Mouse (Mus musculus): ENCODE results near the gene Igdcc4. TPM values are rescaled to one million over a fixed set of nuclear protein-coding genes. Genes with fewer than 3 reads are reported as not detected.

Igdcc4 gene
- polyA plus RNA-seq, 1 experiment from 2014 or later: 9.4 TPM

GRCm38 (mm10) chr9:65084198-65084807 lies 17.0 kb upstream of the Igdcc4 start:
- Histone ChIP-seq H3K9me3 (replicated peaks; ENCODE audit: control insufficient read depth, low read length) (no peaks in the 10 kb centered on the region), H3K9ac (ENCODE audit: low read depth, low read length) (no peak overlapping the region), H3K4me2 (ENCODE audit: low read depth, low read length) (no peak overlapping the region), H3K27me3 (ENCODE audit: control insufficient read depth, insufficient read depth, low read depth, low read length) (no peaks in the 10 kb centered on the region), H3K4me1 (ENCODE audit: control insufficient read depth, low read depth, low read length) (peaks cover 8% of the 10 kb centered on the region), H3K4me3 (ENCODE audit: low read depth, low read length) (no peak overlapping the region), H3K36me3 (ENCODE audit: control insufficient read depth, insufficient read depth) (peaks cover 15% of the 10 kb centered on the region; the same call in 1 of the 2 replicates), H3K27ac (ENCODE audit: low read length) (no peak overlapping the region)
- WGBS (ENCODE audit: insufficient replicate concordance): 66% methylated on average over 7 of the region's 7 CpGs
- ATAC-seq (ENCODE audit: low read depth): peak; percentile 90

GRCm38 (mm10) chr9:65085270-65085669 lies 16.0 kb upstream of the Igdcc4 start:
- Histone ChIP-seq H3K4me2 (ENCODE audit: low read depth, low read length) (no peak overlapping the region), H3K36me3 (ENCODE audit: control insufficient read depth, insufficient read depth) (peaks cover 15% of the 10 kb centered on the region; the same call in 1 of the 2 replicates), H3K4me3 (ENCODE audit: low read depth, low read length) (no peak overlapping the region), H3K4me1 (ENCODE audit: control insufficient read depth, low read depth, low read length) (peaks cover 8% of the 10 kb centered on the region), H3K27me3 (ENCODE audit: control insufficient read depth, insufficient read depth, low read depth, low read length) (no peaks in the 10 kb centered on the region), H3K9me3 (replicated peaks; ENCODE audit: control insufficient read depth, low read length) (no peaks in the 10 kb centered on the region), H3K27ac (ENCODE audit: low read length) (no peak overlapping the region), H3K9ac (ENCODE audit: low read depth, low read length) (no peak overlapping the region)
- no peak for ATAC-seq (ENCODE audit: low read depth)
- 16% methylated on average over 1 of the region's 1 CpGs for WGBS (ENCODE audit: insufficient replicate concordance)

- H3K9ac ChIP-seq (ENCODE audit: low read depth, low read length): no peak overlapping the region
- H3K36me3 ChIP-seq (ENCODE audit: control insufficient read depth, insufficient read depth): peaks cover 9% of the 10 kb centered on the region; the same call in 1 of the 2 replicates
- no peak overlapping the region for H3K4me2 ChIP-seq (ENCODE audit: low read depth, low read length)
- no peak overlapping the region for H3K4me3 ChIP-seq (ENCODE audit: low read depth, low read length)
- ATAC-seq (ENCODE audit: low read depth): no peak
- peaks cover 8% of the 10 kb centered on the region for H3K4me1 ChIP-seq (ENCODE audit: control insufficient read depth, low read depth, low read length)
- 31% methylated on average over 1 of the region's 1 CpGs for WGBS (ENCODE audit: insufficient replicate concordance)
- H3K9me3 ChIP-seq (replicated peaks; ENCODE audit: control insufficient read depth, low read length): no peaks in the 10 kb centered on the region
- no peak overlapping the region for H3K27ac ChIP-seq (ENCODE audit: low read length)
- H3K27me3 ChIP-seq (ENCODE audit: control insufficient read depth, insufficient read depth, low read depth, low read length): no peaks in the 10 kb centered on the region
Observed at GRCm38 (mm10) chr9:65086801-65087200, 14.5 kb upstream of the Igdcc4 start.

- Histone ChIP-seq H3K9me3 (replicated peaks; ENCODE audit: control insufficient read depth, low read length) (no peaks in the 10 kb centered on the region), H3K36me3 (ENCODE audit: control insufficient read depth, insufficient read depth) (peaks cover 3% of the 10 kb centered on the region; the same call in 1 of the 2 replicates), H3K9ac (ENCODE audit: low read depth, low read length) (no peak overlapping the region), H3K27me3 (ENCODE audit: control insufficient read depth, insufficient read depth, low read depth, low read length) (no peaks in the 10 kb centered on the region), H3K4me1 (ENCODE audit: control insufficient read depth, low read depth, low read length) (peaks cover 8% of the 10 kb centered on the region), H3K4me3 (ENCODE audit: low read depth, low read length) (no peak overlapping the region), H3K4me2 (ENCODE audit: low read depth, low read length) (no peak overlapping the region), H3K27ac (ENCODE audit: low read length) (no peak overlapping the region)
- 21% methylated on average over 5 of the region's 5 CpGs for WGBS (ENCODE audit: insufficient replicate concordance)
- no peak for ATAC-seq (ENCODE audit: low read depth)
Observed at GRCm38 (mm10) chr9:65087490-65087889, 13.8 kb upstream of the Igdcc4 start.

GRCm38 (mm10) chr9:65094237-65094636 lies 7.0 kb upstream of the Igdcc4 start:
- Histone ChIP-seq H3K27me3 (ENCODE audit: control insufficient read depth, insufficient read depth, low read depth, low read length) (no peaks in the 10 kb centered on the region), H3K27ac (ENCODE audit: low read length) (no peak overlapping the region), H3K9me3 (replicated peaks; ENCODE audit: control insufficient read depth, low read length) (no peaks in the 10 kb centered on the region), H3K4me2 (ENCODE audit: low read depth, low read length) (no peak overlapping the region), H3K4me3 (ENCODE audit: low read depth, low read length) (no peak overlapping the region), H3K36me3 (ENCODE audit: control insufficient read depth, insufficient read depth) (no peaks in the 10 kb centered on the region), H3K4me1 (ENCODE audit: control insufficient read depth, low read depth, low read length) (no peaks in the 10 kb centered on the region), H3K9ac (ENCODE audit: low read depth, low read length) (no peak overlapping the region)
- no peak for ATAC-seq (ENCODE audit: low read depth)
- WGBS (ENCODE audit: insufficient replicate concordance): 55% methylated on average over 6 of the region's 6 CpGs

- Histone ChIP-seq H3K36me3 (ENCODE audit: control insufficient read depth, insufficient read depth) (no peaks in the 10 kb centered on the region), H3K4me3 (ENCODE audit: low read depth, low read length) (peak overlapping the region; percentile 61), H3K9ac (ENCODE audit: low read depth, low read length) (peak overlapping the region; percentile 59), H3K4me2 (ENCODE audit: low read depth, low read length) (peak overlapping the region; percentile 67), H3K9me3 (replicated peaks; ENCODE audit: control insufficient read depth, low read length) (peaks cover 3% of the 10 kb centered on the region; the same call in 1 of the 2 replicates), H3K27ac (ENCODE audit: low read length) (peak overlapping the region; percentile 84), H3K27me3 (ENCODE audit: control insufficient read depth, insufficient read depth, low read depth, low read length) (peaks cover 46% of the 10 kb centered on the region), H3K4me1 (ENCODE audit: control insufficient read depth, low read depth, low read length) (no peaks in the 10 kb centered on the region; the same call in 1 of the 2 replicates)
- WGBS (ENCODE audit: insufficient replicate concordance): under 1% methylated on average over 39 of the region's 39 CpGs
- peak; percentile 73 for ATAC-seq (ENCODE audit: low read depth)
Observed at GRCm38 (mm10) chr9:65101686-65102376, 545 bp downstream of the Igdcc4 start.

- H3K27ac ChIP-seq (ENCODE audit: low read length): peak overlapping the region; percentile 72
- H3K9ac ChIP-seq (ENCODE audit: low read depth, low read length): peak overlapping the region; percentile 40; the same call in 1 of the 2 replicates
- H3K4me3 ChIP-seq (ENCODE audit: low read depth, low read length): peak overlapping the region; percentile 61
- no peaks in the 10 kb centered on the region; the same call in 1 of the 2 replicates for H3K4me1 ChIP-seq (ENCODE audit: control insufficient read depth, low read depth, low read length)
- peak overlapping the region; percentile 67 for H3K4me2 ChIP-seq (ENCODE audit: low read depth, low read length)
- WGBS (ENCODE audit: insufficient replicate concordance): 14% methylated on average over 36 of the region's 36 CpGs
- H3K9me3 ChIP-seq (replicated peaks; ENCODE audit: control insufficient read depth, low read length): peaks cover 3% of the 10 kb centered on the region; the same call in 1 of the 2 replicates
- ATAC-seq (ENCODE audit: low read depth): peak; percentile 25
- peaks cover 46% of the 10 kb centered on the region for H3K27me3 ChIP-seq (ENCODE audit: control insufficient read depth, insufficient read depth, low read depth, low read length)
- H3K36me3 ChIP-seq (ENCODE audit: control insufficient read depth, insufficient read depth): no peaks in the 10 kb centered on the region
Observed at GRCm38 (mm10) chr9:65102377-65103172, 1.3 kb downstream of the Igdcc4 start.

GRCm38 (mm10) chr9:65103173-65103752 lies 2.0 kb downstream of the Igdcc4 start:
- Histone ChIP-seq H3K4me1 (ENCODE audit: control insufficient read depth, low read depth, low read length) (no peaks in the 10 kb centered on the region; the same call in 1 of the 2 replicates), H3K9me3 (replicated peaks; ENCODE audit: control insufficient read depth, low read length) (peaks cover 3% of the 10 kb centered on the region; the same call in 1 of the 2 replicates), H3K27me3 (ENCODE audit: control insufficient read depth, insufficient read depth, low read depth, low read length) (peaks cover 46% of the 10 kb centered on the region), H3K27ac (ENCODE audit: low read length) (peak overlapping the region; percentile 72), H3K36me3 (ENCODE audit: control insufficient read depth, insufficient read depth) (no peaks in the 10 kb centered on the region), H3K4me3 (ENCODE audit: low read depth, low read length) (peak overlapping the region; percentile 61), H3K9ac (ENCODE audit: low read depth, low read length) (peak overlapping the region; percentile 40; the same call in 1 of the 2 replicates), H3K4me2 (ENCODE audit: low read depth, low read length) (peak overlapping the region; percentile 67)
- 28% methylated on average over 8 of the region's 8 CpGs for WGBS (ENCODE audit: insufficient replicate concordance)
- no peak for ATAC-seq (ENCODE audit: low read depth)
